In genomic region chr11:69709554-69710446, GRCm38 (mm10) we compare ENCODE assay signal across 11 mouse cellular contexts. TPM values are rescaled to one million over a fixed set of nuclear protein-coding genes. Genes with fewer than 3 reads are reported as not detected.
DNase-seq lines count a peak whose midpoint lies in the region; ATAC-seq and TF ChIP-seq lines count a peak whose summit lies in the region.
"Had no signal": no experiment of that assay in that cellular context is flagged by ENCODE, and none has a peak within 500 bp of the region (broad histone marks: within the 10 kb centered on the region; RNA-seq: fewer than 3 reads in every experiment).

No protein-coding gene starts in this region.

- TF ChIP-seq POLR2A in lung, adult 2 months (IDR thresholded peaks at IDR 0.05; ENCODE audit: borderline replicate concordance, extremely low read depth, low read depth, low read length): no peak

- WGBS in heart, embryonic 13.5 days: 45% methylated on average over 11 of the region's 11 CpGs
- whole genome bisulfite sequencing in stomach, embryonic 16.5 days: 50% methylated on average over 11 of the region's 11 CpGs
- 48% methylated on average over 11 of the region's 11 CpGs for WGBS in stomach, postnatal 0 days
- WGBS in lung, adult 2 months: 59% methylated on average over 11 of the region's 11 CpGs

- no peak for TF ChIP-seq EP300 in stomach, postnatal 0 days (optimal IDR thresholded peaks at IDR 0.05)

- H3K9ac ChIP-seq in heart, embryonic 13.5 days: peak overlapping the region; percentile 25; the same call in 1 of the 2 replicates
- H3K9ac ChIP-seq in stomach, embryonic 16.5 days (ENCODE audit: low read length): peak overlapping the region; percentile 11; the same call in 1 of the 2 replicates
- H3K9ac ChIP-seq in stomach, postnatal 0 days (ENCODE audit: low read length): no peak overlapping the region

- H3K4me3 ChIP-seq in heart, embryonic 13.5 days: no peak overlapping the region
- no peak overlapping the region for H3K4me3 ChIP-seq in stomach, embryonic 16.5 days (replicated peaks; ENCODE audit: low read length)
- no peak overlapping the region for H3K4me3 ChIP-seq in stomach, postnatal 0 days (ENCODE audit: low read depth, low read length)
- H3K4me3 ChIP-seq in lung, adult 2 months (replicated peaks; ENCODE audit: extremely low read depth, low read depth, low read length): no peak overlapping the region

- no peak for TF ChIP-seq CTCF in stomach, postnatal 0 days (IDR thresholded peaks at IDR 0.05; ENCODE audit: low read depth)
- TF ChIP-seq CTCF in lung, adult 2 months (IDR thresholded peaks at IDR 0.05; ENCODE audit: insufficient read depth, low read length): no peak

- DNase-seq in heart, postnatal 4 days: no peak
- DNase-seq in stomach, postnatal 0 days (ENCODE audit: low spot score): no peak
- DNase-seq in layer of hippocampus, adult 9-11 months: peak; percentile 42
- DNase-seq in lung, adult 2 months: no peak
- no peak for DNase-seq in gastrocnemius, postnatal 10 days
- no peak for DNase-seq in right cerebral cortex, postnatal 4 days
- DNase-seq: lung, postnatal 10 days had no signal

- no peak overlapping the region for H3K4me2 ChIP-seq in heart, embryonic 13.5 days
- H3K4me2 ChIP-seq in stomach, embryonic 16.5 days (ENCODE audit: low read depth, low read length): no peak overlapping the region
- H3K4me2 ChIP-seq in stomach, postnatal 0 days (replicated peaks; ENCODE audit: low read depth): no peak overlapping the region

- H3K4me1 ChIP-seq in heart, embryonic 13.5 days: peaks cover 13% of the 10 kb centered on the region; the same call in 1 of the 2 replicates
- H3K4me1 ChIP-seq in stomach, embryonic 16.5 days (ENCODE audit: control insufficient read depth, insufficient read depth, low read length): no peaks in the 10 kb centered on the region
- H3K4me1 ChIP-seq in stomach, postnatal 0 days (replicated peaks; ENCODE audit: control insufficient read depth, insufficient read depth): no peaks in the 10 kb centered on the region
- H3K4me1 ChIP-seq in lung, adult 2 months (ENCODE audit: control insufficient read depth, insufficient read depth, low read length): no peaks in the 10 kb centered on the region

- H3K27ac ChIP-seq in heart, embryonic 13.5 days (replicated peaks): no peak overlapping the region
- no peak overlapping the region for H3K27ac ChIP-seq in stomach, embryonic 16.5 days (ENCODE audit: low read length)
- no peak overlapping the region for H3K27ac ChIP-seq in stomach, postnatal 0 days (replicated peaks)

- no peaks in the 10 kb centered on the region for H3K9me3 ChIP-seq in heart, embryonic 13.5 days
- H3K9me3 ChIP-seq in stomach, embryonic 16.5 days (replicated peaks; ENCODE audit: control insufficient read depth, low read length): no peaks in the 10 kb centered on the region
- H3K9me3 ChIP-seq in stomach, postnatal 0 days (ENCODE audit: control insufficient read depth, low read length): no peaks in the 10 kb centered on the region

- no peaks in the 10 kb centered on the region for H3K27me3 ChIP-seq in heart, embryonic 13.5 days (replicated peaks)
- no peaks in the 10 kb centered on the region for H3K27me3 ChIP-seq in stomach, embryonic 16.5 days (ENCODE audit: control insufficient read depth, insufficient read depth, low read length)
- H3K27me3 ChIP-seq in stomach, postnatal 0 days (ENCODE audit: control insufficient read depth, insufficient read depth, low read length): no peaks in the 10 kb centered on the region

- no peak for ATAC-seq in heart, embryonic 13.5 days (ENCODE audit: extremely low read depth, insufficient number of reproducible peaks, low FRiP score, low TSS enrichment)
- no peak for ATAC-seq in stomach, embryonic 16.5 days (ENCODE audit: insufficient read depth, low FRiP score)
- no peak for ATAC-seq in stomach, postnatal 0 days (ENCODE audit: low FRiP score, low TSS enrichment)
- ATAC-seq: inflammation-experienced regulatory T-cells, adult 6 months had no signal

- H3K36me3 ChIP-seq in heart, embryonic 13.5 days: no peaks in the 10 kb centered on the region
- no peaks in the 10 kb centered on the region for H3K36me3 ChIP-seq in stomach, embryonic 16.5 days (ENCODE audit: control insufficient read depth, insufficient read depth, low read length)
- H3K36me3 ChIP-seq in stomach, postnatal 0 days (ENCODE audit: control insufficient read depth, insufficient read depth, low read length): no peaks in the 10 kb centered on the region

RNA-seq across cellular contexts. Expression of gene Tnfsfm13, which starts 13.9 kb away (rescaled TPM):
- 3.3 and 3.4 TPM in 2 replicates for polyA plus RNA-seq in heart, embryonic 13.5 days (2015; fragmentation: Nextera tagmentation; extraction: Ambion mirVana)
- total RNA-seq in heart, postnatal 4 days (2021): 1 to 10 TPM; 1.9 to 3.0 TPM
- polyA plus RNA-seq in stomach, embryonic 16.5 days (2015; fragmentation: Nextera tagmentation; extraction: Ambion mirVana): 2.9 and 4.2 TPM in 2 replicates
- polyA plus RNA-seq in stomach, postnatal 0 days (2015; fragmentation: Nextera tagmentation; extraction: Ambion mirVana): 4.1 and 4.2 TPM in 2 replicates
- 12.7 and 20.0 TPM in 2 replicates for polyA plus RNA-seq in lung, adult 2 months (2012; rRNA removed)
- total RNA-seq in gastrocnemius, postnatal 10 days (2021): 1 to 10 TPM; 2.9 to 4.5 TPM
- polyA plus RNA-seq: inflammation-experienced regulatory T-cells, adult 6 months had no signal

RNA-seq across cellular contexts. Expression of gene Tnfsf12, which starts 14.2 kb away (rescaled TPM):
- 4.7 and 5.7 TPM in 2 replicates for polyA plus RNA-seq in heart, embryonic 13.5 days (2015; fragmentation: Nextera tagmentation; extraction: Ambion mirVana)
- 10 to 100 TPM; 13.7 to 16.4 TPM for total RNA-seq in heart, postnatal 4 days (2021)
- polyA plus RNA-seq in stomach, embryonic 16.5 days (2015; fragmentation: Nextera tagmentation; extraction: Ambion mirVana): 8.8 and 9.6 TPM in 2 replicates
- 6.9 and 9.7 TPM in 2 replicates for polyA plus RNA-seq in stomach, postnatal 0 days (2015; fragmentation: Nextera tagmentation; extraction: Ambion mirVana)
- 84.2 and 98.8 TPM in 2 replicates for polyA plus RNA-seq in lung, adult 2 months (2012; rRNA removed)
- total RNA-seq in gastrocnemius, postnatal 10 days (2021): 10 to 100 TPM; 15.9 to 17.6 TPM
- polyA plus RNA-seq: inflammation-experienced regulatory T-cells, adult 6 months had no signal

RNA-seq across cellular contexts. Expression of gene Tnfsf13, which starts 24.2 kb away (rescaled TPM):
- polyA plus RNA-seq in heart, embryonic 13.5 days (2015; fragmentation: Nextera tagmentation; extraction: Ambion mirVana): 0.23 and 0.38 TPM in 2 replicates
- 1 to 10 TPM; 2.3 to 2.6 TPM for total RNA-seq in heart, postnatal 4 days (2021)
- 0.59 and 1.0 TPM in 2 replicates for polyA plus RNA-seq in stomach, embryonic 16.5 days (2015; fragmentation: Nextera tagmentation; extraction: Ambion mirVana)
- 0.50 and 0.75 TPM in 2 replicates for polyA plus RNA-seq in stomach, postnatal 0 days (2015; fragmentation: Nextera tagmentation; extraction: Ambion mirVana)
- polyA plus RNA-seq in lung, adult 2 months (2012; rRNA removed): 16.2 and 21.3 TPM in 2 replicates
- total RNA-seq in gastrocnemius, postnatal 10 days (2021): 1 to 10 TPM; 1.6 to 2.1 TPM
- polyA plus RNA-seq: inflammation-experienced regulatory T-cells, adult 6 months; stomach, embryonic 14.5 days had no signal

RNA-seq across cellular contexts. Expression of gene Senp3, which starts 27.9 kb away (rescaled TPM):
- 59.2 and 63.5 TPM in 2 replicates for polyA plus RNA-seq in heart, embryonic 13.5 days (2015; fragmentation: Nextera tagmentation; extraction: Ambion mirVana)
- total RNA-seq in heart, postnatal 4 days (2021): 10 to 100 TPM; 58.0 to 61.3 TPM
- 66.3 and 68.5 TPM in 2 replicates for polyA plus RNA-seq in stomach, embryonic 16.5 days (2015; fragmentation: Nextera tagmentation; extraction: Ambion mirVana)
- 30.5 and 32.4 TPM in 2 replicates for polyA plus RNA-seq in stomach, postnatal 0 days (2015; fragmentation: Nextera tagmentation; extraction: Ambion mirVana)
- polyA plus RNA-seq in lung, adult 2 months (2012; rRNA removed): 43.6 and 55.0 TPM in 2 replicates
- total RNA-seq in gastrocnemius, postnatal 10 days (2021): 10 to 100 TPM; 29.5 to 36.0 TPM

RNA-seq across cellular contexts. Expression of gene Eif4a1, which starts 37.6 kb away (rescaled TPM):
- 372 and 373 TPM in 2 replicates for polyA plus RNA-seq in heart, embryonic 13.5 days (2015; fragmentation: Nextera tagmentation; extraction: Ambion mirVana)
- 100 to 1,000 TPM; 535 to 537 TPM for total RNA-seq in heart, postnatal 4 days (2021)
- 454 and 462 TPM in 2 replicates for polyA plus RNA-seq in stomach, embryonic 16.5 days (2015; fragmentation: Nextera tagmentation; extraction: Ambion mirVana)
- polyA plus RNA-seq in stomach, postnatal 0 days (2015; fragmentation: Nextera tagmentation; extraction: Ambion mirVana): 339 and 351 TPM in 2 replicates
- polyA plus RNA-seq in lung, adult 2 months (2012; rRNA removed): 152 and 265 TPM in 2 replicates
- total RNA-seq in gastrocnemius, postnatal 10 days (2021): 100 to 1,000 TPM; 216 to 234 TPM
